Mouse (Mus musculus) myocyte (in vitro differentiated cells): ENCODE measurements around the gene Plekhm2.

Source experiments
- E2F4 ChIP-seq: IDR thresholded peaks from one replicate; pipeline ENCODE4 v1.6.1; 2011; ENCODE audit warnings: mild to moderate bottlenecking, control low read depth, moderate library complexity; ENCODE audit not compliant: insufficient read depth
- MAX ChIP-seq: IDR thresholded peaks from one replicate; pipeline ENCODE4 v1.6.1; 2011; ENCODE audit warnings: low read depth, mild to moderate bottlenecking, control low read depth
- MYOG ChIP-seq, 3 experiments: IDR thresholded peaks; one replicate each; pipeline ENCODE4 v1.6.1; 2011; ENCODE audit warnings: control low read depth in 2 of 3, low read depth in 2 of 3, mild to moderate bottlenecking in 2 of 3; ENCODE audit not compliant: insufficient read length in 2 of 3, control insufficient read depth in 1 of 3, insufficient read depth in 1 of 3
- POLR2A ChIP-seq: IDR thresholded peaks from one replicate; pipeline ENCODE4 v1.6.1; 2011; ENCODE audit warnings: low read depth, mild to moderate bottlenecking, control low read depth, moderate library complexity; ENCODE audit not compliant: insufficient read length
- USF1 ChIP-seq: IDR thresholded peaks from one replicate; pipeline ENCODE4 v1.6.1; 2011; ENCODE audit warnings: low read depth, mild to moderate bottlenecking, control low read depth, moderate library complexity

DNA sequence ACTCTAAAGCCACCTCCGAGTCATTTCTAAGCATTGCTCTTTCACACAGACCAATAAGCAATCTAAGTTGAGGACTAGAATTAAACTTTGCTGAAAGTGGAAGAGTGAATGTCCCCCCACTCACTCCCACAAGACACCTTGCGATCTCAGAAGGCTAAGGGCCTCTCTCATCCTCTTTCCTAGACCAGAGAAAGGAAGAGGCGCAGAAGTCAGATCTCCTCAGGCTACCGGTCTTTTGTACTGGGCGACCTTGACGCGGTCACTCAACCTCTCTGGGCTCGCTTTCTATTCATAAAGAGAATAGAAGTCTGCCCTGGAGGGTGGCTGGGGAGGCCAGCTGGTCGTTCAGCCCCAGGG lies 65.8 kb downstream of the Plekhm2 start:
- TF ChIP-seq POLR2A (no peak), USF1 (no peak), MAX (no peak), MYOG (IDR thresholded peaks at IDR 0.05; ENCODE audit: control insufficient read depth in 1 of 3, insufficient read depth in 1 of 3, insufficient read length in 2 of 3, low read depth in 2 of 3) (no peak), E2F4 (no peak)
